Mouse (Mus musculus) liver, adult 2 months (tissue): ENCODE results near the gene Arl6ip1.

ENCODE experiments used
- CTCF ChIP-seq: fragments of 200-500 bp; IDR thresholded peaks from 2 replicates; pipeline ENCODE4 v1.5.1; 2011; ENCODE audit warnings: low read depth, low read length, control low read depth
- POLR2A ChIP-seq: fragments of 200-500 bp; IDR thresholded peaks from 2 replicates; pipeline ENCODE4 v1.6.1; 2011; ENCODE audit warnings: low read length, control low read depth; ENCODE audit not compliant: insufficient read depth; ENCODE audit errors: extremely low read depth

DNA sequence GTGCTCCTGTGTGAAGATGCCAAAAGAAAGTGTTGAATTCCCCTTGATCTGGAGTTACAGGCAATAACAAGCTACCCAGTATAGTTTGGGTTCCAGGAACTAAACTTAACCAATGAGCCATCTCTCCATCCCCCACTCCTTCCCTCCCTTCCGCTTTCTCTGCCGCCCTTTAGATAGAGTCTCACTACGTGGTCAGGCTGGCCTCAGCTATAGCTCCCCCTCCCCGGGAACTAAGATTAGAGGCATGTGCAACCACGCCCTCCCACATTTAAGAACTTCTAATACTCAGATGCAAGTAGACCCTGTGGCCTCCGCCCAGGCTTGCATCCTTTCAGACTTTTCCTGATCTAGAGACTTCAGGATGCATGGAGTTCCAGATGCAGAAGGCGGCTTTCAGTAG lies 31.8 kb downstream of the Arl6ip1 start:
- TF ChIP-seq CTCF (no peak), POLR2A (no peak)
